Mouse (Mus musculus): Measurements from ENCODE around the gene Gimap9.

The Gimap9 gene

GRCm38 (mm10) chr6:48696830-48697554 is 21.1 kb downstream of the Gimap9 start:
- DNase-seq, result no peak

GRCm38 (mm10) chr6:48697555-48697930 is 21.6 kb downstream of the Gimap9 start:
- DNase-seq, result no peak

GRCm38 (mm10) chr6:48698066-48698856 is 22.3 kb downstream of the Gimap9 start:
- no peak for DNase-seq

- no peak for DNase-seq
These were observed 23.0 kb downstream of the Gimap9 start for GRCm38 (mm10) chr6:48698888-48699287.

GRCm38 (mm10) chr6:48700251-48701075 is 24.5 kb downstream of the Gimap9 start:
- DNase-seq, result peak; percentile 77

- DNase-seq, result no peak
These were observed 26.2 kb downstream of the Gimap9 start for GRCm38 (mm10) chr6:48702146-48702545.

- DNase-seq, result peak; percentile 42
These were observed 26.7 kb downstream of the Gimap9 start for GRCm38 (mm10) chr6:48702601-48703000.

GRCm38 (mm10) chr6:48704146-48704545 is 28.2 kb downstream of the Gimap9 start:
- no peak for DNase-seq

GRCm38 (mm10) chr6:48706130-48706529 is 30.2 kb downstream of the Gimap9 start:
- no peak for DNase-seq

GRCm38 (mm10) chr6:48718455-48718854 is 42.5 kb downstream of the Gimap9 start, which contains the start of the genes Gm28053 and Gimap7:
Gene Gm28053 (plus strand): TSS chr6:48718607.
Gene Gimap7 (plus strand): TSS chr6:48718621.
- DNase-seq, result no peak

GRCm38 (mm10) chr6:48720326-48720725 is 44.4 kb downstream of the Gimap9 start:
- no peak for DNase-seq

GRCm38 (mm10) chr6:48723468-48723867 is 47.5 kb downstream of the Gimap9 start:
- no peak for DNase-seq

GRCm38 (mm10) chr6:48725476-48725875 is 49.5 kb downstream of the Gimap9 start:
- DNase-seq, result peak; percentile 97

- DNase-seq, result no peak
These were observed 51.8 kb downstream of the Gimap9 start for GRCm38 (mm10) chr6:48727761-48728160.

Data from kidney, adult 9 months (tissue).